Mouse (Mus musculus) hindbrain, postnatal 0 days (tissue): ENCODE data around the gene Cstf2. TPM values are rescaled to one million over a fixed set of nuclear protein-coding genes. Genes with fewer than 3 reads are reported as not detected.

ENCODE experiments used
- ATAC-seq: fragments of 200-750 bp; cut with Nextera tagmentation; 2 replicates; pipeline ENCODE4 v1.8.0; 2017; ENCODE audit warnings: mild to moderate bottlenecking, moderate TSS enrichment, moderate library complexity
- DNase-seq: peaks from one replicate; pipeline ENCODE4 v3.0.0-alpha.2; 2015; ENCODE audit warnings: low spot score
- H3K27ac ChIP-seq: fragments of 300-500 bp; sonication (generic); 2 replicates; pipeline ENCODE4 v1.5.1; 2014; ENCODE audit warnings: mild to moderate bottlenecking
- H3K27me3 ChIP-seq: fragments of 300-500 bp; sonication (generic); 2 replicates; pipeline ENCODE4 v1.6.1; 2014; ENCODE audit warnings: low read length, mixed read lengths; ENCODE audit not compliant: insufficient read depth
- H3K36me3 ChIP-seq: fragments of 300-500 bp; sonication (generic); 2 replicates; pipeline ENCODE4 v1.6.1; 2014; ENCODE audit warnings: low read length, mixed read lengths; ENCODE audit not compliant: insufficient read depth
- H3K4me1 ChIP-seq: fragments of 300-500 bp; sonication (generic); 2 replicates; pipeline ENCODE4 v1.6.1; 2014; ENCODE audit warnings: antibody characterized with exemption, low read length, mixed read lengths; ENCODE audit not compliant: insufficient read depth
- H3K4me2 ChIP-seq: fragments of 300-500 bp; sonication (generic); 2 replicates; pipeline ENCODE4 v1.6.1; 2014; ENCODE audit warnings: low read depth, mild to moderate bottlenecking, low read length, moderate library complexity, mixed read lengths
- H3K4me3 ChIP-seq: fragments of 300-500 bp; sonication (generic); 2 replicates; pipeline ENCODE4 v1.5.1; 2014; ENCODE audit warnings: low read length
- H3K9ac ChIP-seq: fragments of 300-500 bp; sonication (generic); replicated peaks from 2 replicates; pipeline ENCODE4 v1.6.1; 2014; ENCODE audit warnings: mild to moderate bottlenecking, low read length, moderate library complexity, mixed read lengths
- H3K9me3 ChIP-seq: fragments of 300-500 bp; sonication (generic); 2 replicates; pipeline ENCODE4 v1.6.1; 2016; ENCODE audit warnings: low read length, mixed read lengths
- CTCF ChIP-seq: IDR thresholded peaks from 2 replicates; pipeline ENCODE4 v1.5.1; 2016; ENCODE audit warnings: antibody characterized with exemption, control low read depth, low read depth
- WGBS: fragments of 180-500 bp; shearing (Covaris S2); extraction: QIAGEN DNeasy Blood & Tissue Kit; methylation state at CpG from one replicate; pipeline ENCODE4 v1.1.7; 2014; 5-methylcytosine and 5-hydroxymethylcytosine counted together
- polyA plus RNA-seq: library from polyadenylated mRNA; unstranded; fragments of >200 nt; fragmentation: Nextera tagmentation; extraction: Ambion mirVana; gene quantifications from 2 replicates; pipeline ENCODE4 v1.2.1, GENCODE M21; 2015
- total RNA-seq: library from RNA; depleted of rRNA; stranded (reverse); fragments of >200 nt; gene quantifications from 2 replicates; pipeline ENCODE4 v1.2.3, GENCODE M21; 2014

Cstf2 gene
- total and polyA plus RNA-seq, 2 experiments from 2014 or later = 49.6 to 99.2 TPM

DNA sequence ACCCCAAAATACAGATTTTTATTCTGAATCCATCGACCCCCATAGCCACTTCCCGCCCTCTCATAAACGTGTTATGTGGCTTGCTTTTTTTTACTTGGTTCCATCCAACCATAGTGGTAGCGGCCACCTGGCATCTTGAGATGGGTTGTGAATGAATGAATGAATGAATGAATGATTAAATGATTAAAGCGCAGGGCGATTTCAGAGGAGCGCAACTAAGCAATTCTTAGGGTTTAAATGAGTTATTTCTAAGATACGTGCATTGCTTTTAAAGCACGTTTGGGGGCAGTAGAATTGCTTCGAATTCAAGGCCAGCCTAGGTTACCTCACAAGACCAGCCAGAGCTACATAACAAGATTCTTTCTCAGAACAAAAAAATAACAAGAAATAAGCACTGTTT is 777 bp downstream of the Cstf2 start:
- Histone ChIP-seq H3K36me3 (no peaks in the 10 kb centered on the region), H3K4me2 (peak overlapping the region; percentile 46), H3K27me3 (no peaks in the 10 kb centered on the region), H3K9ac (peak overlapping the region; percentile 71), H3K4me3 (peak overlapping the region; percentile 56), H3K4me1 (no peaks in the 10 kb centered on the region), H3K9me3 (no peaks in the 10 kb centered on the region), H3K27ac (peak overlapping the region; percentile 87)
- ATAC-seq (peak; percentile 13; the same call in 1 of the 2 replicates), DNase-seq (peak; percentile 51)
- 25% methylated on average over 10 of the region's 10 CpGs for WGBS
- TF ChIP-seq CTCF = no peak

DNA sequence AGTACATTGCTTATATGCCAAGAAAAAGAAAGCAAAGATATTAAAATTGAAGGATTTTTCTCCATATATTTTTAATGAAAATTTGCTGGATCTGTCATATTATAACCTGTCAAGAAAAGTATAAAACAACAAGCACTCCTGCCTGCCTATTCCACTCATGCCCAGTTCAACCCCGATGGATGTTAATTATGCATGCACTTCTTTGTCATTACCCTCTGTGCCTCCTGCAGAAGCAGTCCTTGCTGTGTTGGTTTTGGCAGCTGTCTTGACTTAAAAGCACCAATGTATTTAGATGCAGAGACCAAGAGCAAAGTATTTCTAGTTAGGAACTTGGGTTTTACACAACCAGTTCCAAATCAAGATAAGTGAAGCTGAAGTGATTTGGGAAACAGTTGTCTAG is 26.5 kb downstream of the Cstf2 start:
- H3K27me3 ChIP-seq = no peaks in the 10 kb centered on the region
- H3K27ac ChIP-seq = no peak overlapping the region
- 36% methylated on average over 1 of the region's 1 CpGs for WGBS
- TF ChIP-seq CTCF = no peak
- ATAC-seq = no peak
- H3K36me3 ChIP-seq = no peaks in the 10 kb centered on the region; the same call in 1 of the 2 replicates
- H3K4me1 ChIP-seq = no peaks in the 10 kb centered on the region
- H3K9ac ChIP-seq = no peak overlapping the region
- no peaks in the 10 kb centered on the region for H3K9me3 ChIP-seq
- no peak for DNase-seq
- H3K4me2 ChIP-seq = no peak overlapping the region
- no peak overlapping the region for H3K4me3 ChIP-seq

GRCm38 (mm10) chrX:134102641-134103040 is 43.7 kb downstream of the Cstf2 start:
- H3K27ac ChIP-seq = no peak overlapping the region
- no peaks in the 10 kb centered on the region for H3K9me3 ChIP-seq
- no peak overlapping the region for H3K9ac ChIP-seq
- WGBS = 82% methylated on average over 2 of the region's 2 CpGs
- H3K4me1 ChIP-seq = no peaks in the 10 kb centered on the region
- no peaks in the 10 kb centered on the region for H3K36me3 ChIP-seq
- no peak overlapping the region for H3K4me2 ChIP-seq
- DNase-seq (no peak), ATAC-seq (no peak)
- H3K27me3 ChIP-seq = no peaks in the 10 kb centered on the region
- no peak overlapping the region for H3K4me3 ChIP-seq
- TF ChIP-seq CTCF = no peak

DNA sequence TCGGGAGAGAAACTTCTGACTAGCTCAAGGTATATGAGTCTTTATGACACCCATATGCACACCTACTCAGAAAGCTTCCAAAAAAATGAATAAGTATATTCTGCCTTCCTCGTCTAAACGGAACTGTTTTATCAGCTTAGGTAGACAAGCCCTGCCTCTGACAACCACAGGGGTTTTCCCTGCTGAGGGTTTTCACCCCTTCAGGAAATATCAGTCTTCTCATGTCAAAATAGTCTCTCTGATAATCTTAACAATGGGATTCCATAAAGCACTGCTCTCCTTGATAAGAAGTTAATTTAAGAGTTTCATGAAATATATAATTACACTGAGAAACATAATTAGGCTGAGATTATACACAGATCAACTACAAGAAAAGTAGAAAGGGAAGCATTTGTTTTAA is 52.8 kb downstream of the Cstf2 start:
- no peaks in the 10 kb centered on the region for H3K9me3 ChIP-seq
- no peak overlapping the region for H3K9ac ChIP-seq
- no peaks in the 10 kb centered on the region for H3K36me3 ChIP-seq

DNA sequence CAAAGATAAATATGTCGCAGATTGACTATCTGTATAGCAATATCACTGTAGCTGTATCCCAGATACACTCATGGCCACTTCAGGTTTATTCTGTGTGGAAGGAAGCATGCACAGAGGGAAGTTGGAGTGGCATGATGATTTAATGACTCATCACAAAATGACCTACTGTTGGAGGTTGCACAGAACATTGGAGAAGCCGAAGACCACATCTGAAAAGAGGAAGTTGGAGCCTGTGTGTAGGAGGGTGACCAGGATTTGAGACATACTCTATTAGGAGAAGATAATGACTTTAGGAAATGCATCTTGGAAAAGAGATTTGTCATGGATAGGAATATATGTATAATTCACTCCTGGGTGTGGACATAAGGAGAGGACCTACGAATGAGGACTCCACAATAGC is 57.4 kb downstream of the Cstf2 start:
- no peak overlapping the region for H3K4me3 ChIP-seq
- no peak overlapping the region for H3K9ac ChIP-seq
- H3K9me3 ChIP-seq = no peaks in the 10 kb centered on the region
- DNase-seq = no peak
- H3K4me2 ChIP-seq = no peak overlapping the region
- H3K27ac ChIP-seq = no peak overlapping the region
- TF ChIP-seq CTCF = no peak
- H3K4me1 ChIP-seq = no peaks in the 10 kb centered on the region
- ATAC-seq = no peak
- WGBS = 76% methylated on average over 3 of the region's 3 CpGs
- no peaks in the 10 kb centered on the region for H3K27me3 ChIP-seq
- H3K36me3 ChIP-seq = no peaks in the 10 kb centered on the region

More for the DNA sequence above, 52.8 kb downstream of the Cstf2 start:
- no peaks in the 10 kb centered on the region for H3K4me1 ChIP-seq
- 90% methylated on average over 3 of the region's 3 CpGs for WGBS
- no peak for TF ChIP-seq CTCF
- no peak for ATAC-seq
- no peaks in the 10 kb centered on the region for H3K27me3 ChIP-seq
- DNase-seq = no peak
- no peak overlapping the region for H3K4me2 ChIP-seq
- no peak overlapping the region for H3K4me3 ChIP-seq
- H3K27ac ChIP-seq = no peak overlapping the region

DNA sequence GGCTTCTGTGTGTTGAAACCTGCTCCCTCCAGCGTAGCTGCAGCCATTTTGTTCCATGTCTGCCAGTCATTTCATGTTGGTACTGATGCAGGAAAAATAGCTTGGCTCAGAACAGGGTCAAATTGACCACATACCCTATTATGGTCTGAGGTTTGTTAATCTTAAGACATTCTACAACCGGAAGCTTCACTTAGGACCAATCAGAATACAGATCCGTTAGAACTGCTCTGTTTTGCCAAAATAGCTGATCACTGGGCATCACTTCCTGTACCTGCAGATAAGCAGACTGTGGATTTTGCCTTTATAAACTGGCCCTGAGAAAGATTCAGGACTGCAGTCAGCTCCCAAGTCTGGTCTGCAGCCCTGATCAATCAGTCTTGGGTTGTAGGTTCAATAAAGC is 69.6 kb downstream of the Cstf2 start:
- DNase-seq (no peak), ATAC-seq (no peak)
- no peak for TF ChIP-seq CTCF
- H3K4me2 ChIP-seq = no peak overlapping the region
- H3K27ac ChIP-seq = no peak overlapping the region
- H3K9me3 ChIP-seq = no peaks in the 10 kb centered on the region
- 81% methylated on average over 3 of the region's 3 CpGs for whole genome bisulfite sequencing
- H3K4me3 ChIP-seq = no peak overlapping the region
- no peak overlapping the region for H3K9ac ChIP-seq
- H3K36me3 ChIP-seq = no peaks in the 10 kb centered on the region
- no peaks in the 10 kb centered on the region for H3K27me3 ChIP-seq
- no peaks in the 10 kb centered on the region for H3K4me1 ChIP-seq

DNA sequence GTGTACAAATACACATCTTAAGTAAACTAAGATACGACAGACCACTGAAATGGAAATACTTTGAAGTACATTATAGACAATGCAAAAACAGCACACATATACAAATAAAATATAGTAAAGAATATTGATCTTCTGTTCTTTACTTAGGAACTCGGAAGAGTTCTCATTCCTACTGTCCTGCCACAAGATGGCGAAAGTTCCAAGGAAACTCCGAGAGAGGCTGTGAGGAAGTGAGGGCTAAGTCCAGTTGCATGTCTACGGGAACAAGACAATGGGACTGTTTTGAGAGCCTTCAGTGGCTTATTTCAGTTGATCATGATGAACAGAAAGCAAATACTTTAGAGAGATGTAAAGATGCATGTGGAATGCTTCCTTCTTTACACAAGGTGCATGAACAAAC is 73.3 kb downstream of the Cstf2 start:
- no peak overlapping the region for H3K9ac ChIP-seq
- no peak overlapping the region for H3K27ac ChIP-seq
- 36% methylated on average over 5 of the region's 5 CpGs for WGBS
- no peaks in the 10 kb centered on the region for H3K9me3 ChIP-seq
- ATAC-seq (0 out of 2 replicates have a peak, but pooled peaks have one; percentile 24), DNase-seq (peak; percentile 60)
- H3K4me3 ChIP-seq = no peak overlapping the region
- TF ChIP-seq CTCF = peak; percentile 69
- no peaks in the 10 kb centered on the region for H3K27me3 ChIP-seq
- H3K4me2 ChIP-seq = no peak overlapping the region
- no peaks in the 10 kb centered on the region for H3K36me3 ChIP-seq
- no peaks in the 10 kb centered on the region for H3K4me1 ChIP-seq
